Mouse (Mus musculus) lung, adult 2 months (tissue): ENCODE data around the gene Tnfrsf25.
A peak's percentile ranks its signal among the peaks of the same experiment; 100 is the strongest.

Source experiments
- CTCF ChIP-seq: fragments of 200-500 bp; IDR thresholded peaks from 2 replicates; pipeline ENCODE4 v1.5.1; 2011; ENCODE audit warnings: mild to moderate bottlenecking, low read length, control low read depth; ENCODE audit not compliant: insufficient read depth
- POLR2A ChIP-seq: fragments of 200-500 bp; IDR thresholded peaks from 2 replicates; pipeline ENCODE4 v1.6.1; 2011; ENCODE audit warnings: low read depth, mild to moderate bottlenecking, control low read depth, low read length, borderline replicate concordance; ENCODE audit errors: extremely low read depth

DNA sequence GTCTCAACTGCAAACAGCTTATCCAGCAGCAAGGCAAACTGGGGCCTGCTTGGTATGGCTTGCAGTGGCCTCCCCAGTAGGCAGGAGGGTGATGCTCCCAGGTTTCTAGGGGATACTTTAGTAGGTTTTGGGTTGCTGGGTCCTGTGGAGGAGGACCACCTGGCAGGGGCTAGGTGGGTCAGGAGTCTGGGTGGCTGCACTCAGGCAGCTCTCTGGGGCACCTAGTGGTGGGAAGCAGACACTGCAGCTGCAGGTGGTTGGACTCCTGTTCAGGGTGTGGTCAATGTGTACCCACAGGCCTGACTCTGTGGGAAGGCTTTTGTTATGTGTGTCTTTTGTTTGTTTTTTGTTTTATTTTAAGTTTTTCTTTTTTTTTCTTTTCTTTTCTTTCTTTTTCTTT is 18.8 kb downstream of the Tnfrsf25 start:
- TF ChIP-seq CTCF (peak; percentile 81), POLR2A (no peak)
